Mouse (Mus musculus) liver, embryonic 14.5 days (tissue): ENCODE measurements around the gene Mybl2. TPM values are rescaled to one million over a fixed set of nuclear protein-coding genes. Genes with fewer than 3 reads are reported as not detected.

Experiments used
- ATAC-seq: fragments of 200-750 bp; cut with Nextera tagmentation; 2 replicates; pipeline ENCODE4 v1.8.0; 2017; ENCODE audit warnings: moderate number of reproducible peaks, mild to moderate bottlenecking, moderate library complexity; ENCODE audit not compliant: insufficient read depth
- DNase-seq, 3 experiments: peaks; one replicate each; pipeline ENCODE4 v3.0.0-alpha.2; 2012 to 2013; ENCODE audit warnings: low read depth in 3 of 3, low spot score in 3 of 3
- H3K27ac ChIP-seq: fragments of 300-500 bp; sonication (generic); 2 replicates; pipeline ENCODE4 v1.5.1; 2014; ENCODE audit warnings: moderate library complexity, mild to moderate bottlenecking, control low read depth, inconsistent platforms
- H3K27me3 ChIP-seq: fragments of 300-500 bp; sonication (generic); 2 replicates; pipeline ENCODE4 v1.6.1; 2014; ENCODE audit warnings: mild to moderate bottlenecking, low read length, moderate library complexity; ENCODE audit not compliant: control insufficient read depth, insufficient read depth
- H3K36me3 ChIP-seq: fragments of 300-500 bp; sonication (generic); replicated peaks from 2 replicates; pipeline ENCODE4 v1.6.1; 2014; ENCODE audit warnings: low read depth; ENCODE audit not compliant: control insufficient read depth, insufficient read depth
- H3K4me1 ChIP-seq, 2 experiments: fragments of 200-500 bp in 1 of 2; fragments of 300-500 bp in 1 of 2; sonication (generic) in 1 of 2; replicated peaks; 2 replicates each; pipeline ENCODE4 v1.6.1; 2012 to 2014; ENCODE audit warnings: antibody characterized with exemption in 1 of 2, inconsistent platforms in 1 of 2, low read length in 1 of 2; ENCODE audit not compliant: control insufficient read depth in 2 of 2, insufficient read depth in 2 of 2
- H3K4me2 ChIP-seq: fragments of 300-500 bp; sonication (generic); 2 replicates; pipeline ENCODE4 v1.6.1; 2014; ENCODE audit warnings: low read depth, mild to moderate bottlenecking, control low read depth, moderate library complexity
- H3K4me3 ChIP-seq, 2 experiments: fragments of 200-500 bp in 1 of 2; fragments of 300-500 bp in 1 of 2; sonication (generic) in 1 of 2; 2 replicates each; pipeline ENCODE4 v1.5.1; 2012 to 2014; ENCODE audit warnings: low read depth in 2 of 2, low read length in 2 of 2, mild to moderate bottlenecking in 2 of 2, control low read depth in 1 of 2, inconsistent platforms in 1 of 2, moderate library complexity in 1 of 2; ENCODE audit not compliant: insufficient read depth in 1 of 2
- H3K9ac ChIP-seq: fragments of 300-500 bp; sonication (generic); replicated peaks from 2 replicates; pipeline ENCODE4 v1.6.1; 2014; ENCODE audit warnings: mild to moderate bottlenecking, control low read depth, moderate library complexity
- H3K9me3 ChIP-seq: fragments of 300-500 bp; sonication (generic); 2 replicates; pipeline ENCODE4 v1.6.1; 2016; ENCODE audit warnings: low read length, mixed read lengths; ENCODE audit not compliant: control insufficient read depth
- CTCF ChIP-seq: IDR thresholded peaks from 2 replicates; pipeline ENCODE4 v1.5.1; 2016; ENCODE audit warnings: antibody characterized with exemption, low read depth, control low read depth
- EP300 ChIP-seq: IDR thresholded peaks from 2 replicates; pipeline ENCODE4 v1.6.1; 2016; ENCODE audit warnings: antibody characterized with exemption, low read depth
- WGBS: fragments of 180-500 bp; shearing (Covaris S2); extraction: QIAGEN DNeasy Blood & Tissue Kit; methylation state at CpG from one replicate; pipeline ENCODE4 v1.1.7; 2014; ENCODE audit not compliant: insufficient replicate concordance; 5-methylcytosine and 5-hydroxymethylcytosine counted together
- polyA plus RNA-seq, 2 experiments: library from polyadenylated mRNA; depleted of rRNA in 1 of 2; stranded (reverse) in 1 of 2; unstranded in 1 of 2; fragments of >200 nt; fragmentation: Nextera tagmentation in 1 of 2; extraction: Ambion mirVana in 1 of 2; gene quantifications; 2 replicates each; pipeline versions ENCODE4 v1.2.1 to v1.2.3; 2012 to 2014

The Mybl2 gene
- polyA plus RNA-seq, 2 experiments, result 30.8 to 33.7 TPM

- WGBS, result 68% methylated on average over 13 of the region's 13 CpGs
- no peak for DNase-seq
Observed at GRCm38 (mm10) chr2:163104086-163104770, 49.7 kb downstream of the Mybl2 start.

GRCm38 (mm10) chr2:163108385-163108784, 53.9 kb downstream of the Mybl2 start:
- Histone ChIP-seq H3K9me3 (no peaks in the 10 kb centered on the region), H3K4me3 (no peak overlapping the region), H3K27me3 (no peaks in the 10 kb centered on the region), H3K4me2 (no peak overlapping the region), H3K36me3 (no peaks in the 10 kb centered on the region), H3K27ac (no peak overlapping the region), H3K9ac (no peak overlapping the region), H3K4me1 (no peaks in the 10 kb centered on the region)
- ATAC-seq (no peak), DNase-seq (no peak)
- WGBS, result 78% methylated on average over 9 of the region's 9 CpGs
- TF ChIP-seq EP300 (no peak), CTCF (no peak)

More at GRCm38 (mm10) chr2:163104086-163104770, 49.7 kb downstream of the Mybl2 start:
- no peak for ATAC-seq
- H3K4me2 ChIP-seq, result no peak overlapping the region
- H3K27me3 ChIP-seq, result no peaks in the 10 kb centered on the region
- no peak for TF ChIP-seq CTCF
- TF ChIP-seq EP300, result no peak
- no peak overlapping the region for H3K4me3 ChIP-seq
- no peaks in the 10 kb centered on the region for H3K36me3 ChIP-seq
- H3K4me1 ChIP-seq, result no peaks in the 10 kb centered on the region; a peak in 1 of 4 replicates
- no peak overlapping the region for H3K27ac ChIP-seq
- H3K9me3 ChIP-seq, result no peaks in the 10 kb centered on the region
- H3K9ac ChIP-seq, result no peak overlapping the region

- ATAC-seq, result no peak
- no peaks in the 10 kb centered on the region for H3K4me1 ChIP-seq
- H3K9ac ChIP-seq, result no peak overlapping the region
- DNase-seq, result no peak
- H3K27me3 ChIP-seq, result no peaks in the 10 kb centered on the region
- no peaks in the 10 kb centered on the region for H3K9me3 ChIP-seq
- no peak overlapping the region for H3K27ac ChIP-seq
- 65% methylated on average over 1 of the region's 1 CpGs for WGBS
- no peak for TF ChIP-seq EP300
- peak; percentile 28 for TF ChIP-seq CTCF
- no peaks in the 10 kb centered on the region for H3K36me3 ChIP-seq
- no peak overlapping the region for H3K4me2 ChIP-seq
- H3K4me3 ChIP-seq, result no peak overlapping the region
Observed at GRCm38 (mm10) chr2:163110706-163111105, 56.2 kb downstream of the Mybl2 start.

- DNase-seq, result no peak
- Histone ChIP-seq H3K9me3 (no peaks in the 10 kb centered on the region), H3K4me1 (no peaks in the 10 kb centered on the region), H3K9ac (no peak overlapping the region), H3K27me3 (no peaks in the 10 kb centered on the region), H3K27ac (no peak overlapping the region), H3K4me3 (no peak overlapping the region), H3K4me2 (no peak overlapping the region), H3K36me3 (no peaks in the 10 kb centered on the region)
- TF ChIP-seq EP300 (no peak), CTCF (no peak)
- ATAC-seq, result no peak
- WGBS, result 59% methylated on average over 16 of the region's 16 CpGs
Observed at GRCm38 (mm10) chr2:163111413-163112201, 57.1 kb downstream of the Mybl2 start.
